Mouse (Mus musculus) kidney, adult 2 months (tissue): ENCODE data around the gene Gadd45b.

Experiments used
- CTCF ChIP-seq: fragments of 200-500 bp; conservative IDR thresholded peaks from 2 replicates; pipeline ENCODE4 v1.5.1; 2011; ENCODE audit warnings: low read depth, mild to moderate bottlenecking, control low read depth, low read length, moderate library complexity, mixed read lengths; ENCODE audit not compliant: insufficient read depth, insufficient read length
- POLR2A ChIP-seq: fragments of 200-500 bp; IDR thresholded peaks from one replicate; pipeline ENCODE4 v1.6.1; 2011; ENCODE audit warnings: low read depth, low read length, control low read depth

- TF ChIP-seq POLR2A (no peak), CTCF (no peak)
Measured at GRCm38 (mm10) chr10:80914253-80914656, 15.6 kb upstream of the Gadd45b start.
